Mouse (Mus musculus) mouse trophoblast stem cell (cell line): Measurements from ENCODE around the gene Dpy19l3.

Source experiments
- in situ Hi-C, 2 experiments: fragments of 300-500 bp; cut with MseI, MboI; formaldehyde crosslinking; loops; 2 replicates in 1 of 2; 3 replicates in 1 of 2; pipeline ENCODE4 v1.15.1; 2025

Dpy19l3 gene

DNA sequence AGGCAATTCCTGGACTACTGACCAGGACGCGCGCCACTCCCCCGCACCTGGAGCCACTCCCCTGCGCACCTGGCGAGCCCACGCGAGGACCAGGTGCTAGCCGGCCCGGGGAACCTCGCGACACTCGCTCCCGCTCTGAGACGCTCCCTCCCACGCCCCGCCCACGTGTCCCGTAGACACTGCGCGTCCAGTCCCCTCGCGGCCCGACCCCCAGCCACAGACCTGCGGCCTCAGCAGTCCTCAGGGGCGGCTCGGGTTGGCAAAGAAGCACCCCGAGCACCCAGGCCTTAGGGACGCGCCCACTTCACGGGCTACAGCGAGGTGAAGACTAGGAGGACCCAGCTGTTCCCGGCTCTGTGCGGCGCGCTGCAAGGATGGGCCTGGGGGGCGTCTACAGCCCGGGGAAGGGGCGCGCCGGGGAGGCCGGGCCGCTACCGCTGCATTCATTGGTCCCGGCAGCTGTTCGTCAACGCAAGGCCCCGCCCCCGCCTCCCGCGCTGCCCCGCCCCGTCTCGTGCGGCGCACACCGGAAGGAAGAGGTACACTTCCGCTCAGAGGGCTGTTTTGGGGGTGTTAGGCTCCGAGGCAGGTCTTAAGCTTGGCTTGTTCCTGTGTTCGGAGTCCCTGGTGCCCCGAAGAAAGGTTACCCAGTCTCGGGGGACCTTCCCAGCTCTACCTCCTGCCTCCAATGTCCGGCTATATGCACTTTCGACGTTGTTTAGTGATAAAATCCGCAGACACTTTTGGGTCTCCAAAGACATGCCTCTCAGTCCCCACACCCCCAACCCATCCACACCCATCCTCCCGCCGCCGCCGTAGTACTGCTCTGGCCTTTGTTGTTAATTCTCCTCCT is at the start of gene Dpy19l3:
Dpy19l3 (minus strand) TSS at position 422 of the 853 bp plus-strand sequence.
- in situ Hi-C loops: no loop called here

DNA sequence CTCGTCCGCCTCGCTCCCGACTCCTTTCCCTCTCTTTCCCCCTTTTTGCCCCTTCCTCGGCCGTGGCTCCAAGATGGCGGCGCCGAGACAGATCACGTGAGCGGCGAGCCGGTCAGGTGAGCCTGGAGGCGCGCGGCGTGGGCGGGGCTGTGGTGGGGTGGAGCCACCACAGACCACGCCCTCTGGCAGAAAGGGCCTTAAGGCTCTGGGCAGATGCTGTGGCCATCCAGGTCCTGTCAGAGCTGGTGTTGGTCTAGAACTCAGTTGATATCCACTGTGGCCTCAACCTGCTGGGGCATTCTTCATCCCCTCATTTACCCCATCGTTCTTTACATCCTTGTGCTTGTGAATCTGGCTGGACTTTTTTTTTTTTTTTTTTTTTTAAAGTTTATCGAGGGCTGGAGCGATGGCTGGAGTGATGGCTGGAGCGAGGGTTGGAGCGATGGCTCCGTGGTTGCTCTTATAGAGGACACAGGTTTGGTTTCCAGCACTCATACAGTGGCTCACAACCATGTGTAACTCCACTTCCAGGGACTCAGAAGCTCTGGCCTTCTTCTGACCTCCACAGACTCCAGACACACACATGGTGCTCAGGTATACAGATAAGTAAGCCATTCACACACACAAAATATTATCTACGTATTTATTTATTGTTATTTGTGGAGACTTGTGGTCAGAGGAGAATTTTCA is 48.8 kb upstream of the Dpy19l3 start, which contains the start of gene Zfp507:
Zfp507 (minus strand) TSS at position 98 of the 690 bp plus-strand sequence.
- in situ Hi-C loops: no loop called here

DNA sequence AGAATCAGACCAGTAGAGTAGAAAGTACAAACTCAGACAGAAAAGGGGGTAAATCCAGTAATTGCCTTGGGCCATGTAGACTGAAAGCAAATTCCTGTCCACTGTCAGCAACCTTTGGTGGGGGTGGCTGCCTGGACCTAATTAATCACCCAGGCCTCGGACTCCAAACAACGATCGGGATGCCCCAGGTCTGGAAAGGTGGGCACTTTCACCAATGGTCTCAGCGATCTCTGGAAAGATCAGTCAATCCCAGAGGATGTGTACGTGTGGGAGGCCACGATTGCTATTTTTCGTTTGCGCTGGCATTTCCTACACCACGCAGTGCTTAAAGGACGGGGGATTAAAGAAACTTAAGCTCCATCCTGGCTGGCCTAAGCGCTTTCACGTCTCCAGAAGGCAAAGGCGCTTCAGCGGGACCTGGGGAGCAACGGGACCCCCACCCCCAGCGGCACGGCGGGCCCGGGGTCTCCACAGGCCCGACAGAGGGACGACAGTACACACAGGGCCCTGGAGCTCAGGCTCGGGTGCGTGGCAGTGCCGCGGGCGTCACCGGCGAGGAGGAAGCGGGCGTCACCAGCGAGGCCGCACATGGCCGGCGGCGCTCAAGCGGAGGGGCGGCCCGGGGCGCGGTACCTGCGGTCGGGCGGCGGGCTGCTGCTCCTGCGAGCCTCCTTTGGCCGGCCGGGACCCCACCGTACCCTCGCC is 48.1 kb upstream of the Dpy19l3 start:
- in situ Hi-C loops: no loop called here

DNA sequence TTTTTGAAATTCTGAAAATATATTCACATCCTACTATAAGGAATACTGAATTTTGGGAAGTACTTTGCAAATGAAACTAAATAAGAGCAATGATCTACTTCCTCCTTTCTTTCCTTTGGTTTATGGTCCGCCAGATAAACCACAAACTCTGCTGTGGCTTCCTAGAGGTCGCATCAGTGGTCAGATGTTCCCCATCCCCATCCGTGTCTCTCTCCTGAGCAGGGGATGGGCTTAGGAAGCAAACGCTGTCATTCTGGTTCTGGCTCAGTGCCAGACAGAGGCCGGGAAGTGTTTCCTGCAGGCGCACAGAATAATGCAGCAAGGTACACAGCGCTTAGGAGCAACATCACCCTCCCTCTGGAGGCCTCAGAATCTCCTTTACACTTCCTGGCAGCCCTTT is 41.9 kb upstream of the Dpy19l3 start:
- in situ Hi-C loops: no loop called here

GRCm38 (mm10) chr7:35794145-35794664 is 40.0 kb upstream of the Dpy19l3 start:
- in situ Hi-C loops: no loop called here

DNA sequence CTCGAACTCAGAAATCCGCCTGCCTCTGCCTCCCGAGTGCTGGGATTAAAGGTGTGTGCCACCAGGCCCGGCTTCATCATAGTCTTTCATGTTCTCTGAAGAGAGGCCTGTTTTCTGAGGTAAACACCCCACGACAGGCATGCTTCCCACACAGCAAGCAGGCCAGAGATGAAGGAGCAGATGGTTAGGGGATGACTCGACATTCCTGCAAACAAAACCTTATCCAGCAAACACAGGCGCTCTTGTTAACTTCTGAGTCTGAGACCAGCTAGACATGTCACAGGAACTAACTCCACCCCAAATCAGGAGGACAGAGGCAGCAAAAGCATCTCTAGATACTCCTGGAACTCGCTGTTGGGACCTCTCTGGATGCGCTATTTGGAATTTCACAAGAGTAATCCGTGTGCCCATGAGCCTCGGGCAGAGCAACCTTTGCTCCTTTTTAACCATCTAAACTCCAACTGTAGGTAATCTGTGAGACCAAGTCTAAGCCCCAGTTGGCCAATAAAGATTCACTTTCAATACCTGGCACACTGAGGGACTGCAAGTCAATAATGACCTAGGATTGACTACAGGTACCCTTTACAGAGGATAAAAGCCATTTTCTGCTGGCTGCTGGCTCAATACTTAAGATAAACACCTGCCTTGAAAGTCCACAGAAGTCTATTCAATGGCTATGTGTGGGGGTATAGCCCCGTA is 38.0 kb upstream of the Dpy19l3 start:
- in situ Hi-C loops: no loop called here

GRCm38 (mm10) chr7:35790926-35791325 is 36.7 kb upstream of the Dpy19l3 start:
- in situ Hi-C loops: no loop called here

GRCm38 (mm10) chr7:35790201-35790600 is 35.9 kb upstream of the Dpy19l3 start:
- in situ Hi-C loops: no loop called here

GRCm38 (mm10) chr7:35785579-35785978 is 31.3 kb upstream of the Dpy19l3 start:
- in situ Hi-C loops: no loop called here

DNA sequence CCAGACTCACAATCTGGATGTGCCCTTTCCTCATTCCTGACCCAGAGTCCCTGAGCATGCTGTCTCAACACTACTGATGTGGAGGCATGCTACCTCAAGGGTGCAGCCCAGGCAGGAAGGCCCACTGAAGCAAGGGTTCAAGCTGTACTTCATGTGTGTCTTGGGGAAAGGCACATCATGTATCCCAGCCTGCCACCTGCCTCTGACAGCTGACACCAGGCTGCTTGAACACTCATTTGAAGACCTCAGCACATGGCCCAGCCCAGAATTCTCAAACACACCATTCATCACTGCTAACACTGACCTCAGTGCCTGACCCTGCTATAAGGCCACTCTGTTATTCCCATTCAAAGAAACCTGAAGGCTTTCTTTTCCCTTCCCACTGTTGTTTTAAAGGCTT is 28.0 kb upstream of the Dpy19l3 start:
- in situ Hi-C loops: no loop called here

GRCm38 (mm10) chr7:35774127-35774526 is 19.9 kb upstream of the Dpy19l3 start:
- in situ Hi-C loops: no loop called here

DNA sequence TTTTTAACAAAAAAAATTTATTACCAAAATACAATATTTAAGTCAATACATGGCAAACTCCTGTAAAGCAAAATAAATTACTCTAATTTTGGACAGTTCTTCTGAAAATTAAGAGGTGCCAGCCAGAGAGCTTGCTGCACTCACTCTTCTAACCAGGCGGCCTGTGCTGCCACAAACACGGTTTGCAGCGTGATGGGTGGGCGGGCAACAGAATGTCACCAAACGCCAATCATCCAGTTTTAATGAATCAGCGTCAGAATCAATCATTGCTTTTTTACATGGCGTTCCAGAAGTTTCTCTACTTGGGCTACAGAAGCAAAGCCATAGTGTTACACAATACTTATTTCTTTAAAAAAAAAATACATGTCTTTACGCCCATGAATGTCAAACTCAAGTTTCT is 18.1 kb upstream of the Dpy19l3 start:
- in situ Hi-C loops: no loop called here

- in situ Hi-C loops: no loop called here
These were observed 16.9 kb upstream of the Dpy19l3 start for GRCm38 (mm10) chr7:35771106-35771505.

- in situ Hi-C loops: no loop called here
These were observed 15.9 kb upstream of the Dpy19l3 start for GRCm38 (mm10) chr7:35770122-35770521.

- in situ Hi-C loops: no loop called here
These were observed 10.2 kb upstream of the Dpy19l3 start for GRCm38 (mm10) chr7:35764461-35764860.

GRCm38 (mm10) chr7:35761801-35762200 is 7.5 kb upstream of the Dpy19l3 start:
- in situ Hi-C loops: no loop called here

DNA sequence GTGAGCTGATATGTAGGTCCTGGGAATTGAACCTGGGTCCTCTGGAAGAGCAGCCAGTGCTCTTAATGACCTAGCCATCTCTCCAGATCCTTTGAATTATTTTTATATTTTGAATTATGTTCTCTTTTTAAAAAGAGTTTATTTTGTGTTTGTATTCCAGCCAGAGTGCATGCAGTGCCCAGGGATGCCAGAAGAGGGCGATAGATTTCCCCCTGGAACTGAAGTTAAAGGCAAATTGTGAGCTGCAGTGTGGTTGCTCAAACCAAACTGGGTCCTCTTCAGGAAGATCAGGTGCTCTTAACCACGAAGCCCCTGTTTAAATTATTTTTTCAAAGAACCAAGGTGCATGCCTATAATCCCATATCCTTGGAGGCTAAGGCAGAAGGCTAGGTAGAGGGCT is 5.3 kb upstream of the Dpy19l3 start:
- in situ Hi-C loops: loop anchor here in 1 of 2 experiments (5.0 kb wide), 1 partner anchor 98 kb away; no protein-coding TSS in a partner anchor

DNA sequence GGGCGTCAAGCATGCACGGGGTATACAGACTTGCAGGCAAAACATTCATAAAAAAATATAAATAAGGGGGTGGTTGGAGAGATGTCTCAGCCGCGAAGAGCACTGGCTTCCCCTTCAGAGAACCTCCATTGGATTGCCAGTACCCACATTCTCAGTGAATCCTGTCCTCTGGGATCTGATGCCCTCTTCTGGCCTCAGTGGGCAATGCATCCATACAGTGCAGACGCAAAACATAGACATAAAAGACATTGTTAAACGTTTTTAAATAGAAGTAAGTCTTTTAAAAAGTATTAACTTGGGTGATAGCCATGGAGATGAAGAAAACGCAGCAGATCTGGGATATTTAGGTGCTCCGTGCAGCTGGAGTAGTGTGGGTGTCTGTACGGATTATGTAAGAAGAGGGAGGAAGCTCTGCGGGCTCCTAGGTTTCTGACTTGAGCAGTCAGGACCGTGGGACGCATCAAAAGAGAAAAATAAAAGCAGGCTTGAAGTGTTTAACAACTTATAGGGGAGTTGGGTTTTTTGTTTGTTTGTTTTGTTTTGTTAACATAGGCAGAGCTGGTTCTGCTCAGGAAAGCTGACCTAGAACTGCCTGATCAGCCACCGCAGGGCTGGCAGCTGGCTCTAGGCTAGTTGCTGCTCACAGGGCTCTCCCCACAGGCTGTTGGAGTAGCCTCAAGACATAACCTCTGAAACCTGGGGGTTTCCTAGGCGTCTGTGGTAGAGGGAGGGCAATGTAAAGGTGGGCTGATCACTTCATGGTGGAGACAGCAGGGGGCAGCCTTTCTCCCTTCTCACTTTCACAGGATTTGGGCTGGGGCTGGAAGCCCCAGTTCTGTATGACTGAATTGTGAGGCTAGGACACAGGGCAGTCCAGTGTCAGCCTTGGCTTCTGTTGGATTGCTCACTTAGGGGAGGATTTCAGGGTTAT is 2.5 kb upstream of the Dpy19l3 start:
- in situ Hi-C loops: loop anchor here in 1 of 2 experiments (5.0 kb wide), 1 partner anchor 101 kb away; no protein-coding TSS in a partner anchor

- in situ Hi-C loops: loop anchor here in 1 of 2 experiments (5.0 kb wide), 1 partner anchor 102 kb away; no protein-coding TSS in a partner anchor
These were observed 573 bp upstream of the Dpy19l3 start for GRCm38 (mm10) chr7:35754886-35755168.

DNA sequence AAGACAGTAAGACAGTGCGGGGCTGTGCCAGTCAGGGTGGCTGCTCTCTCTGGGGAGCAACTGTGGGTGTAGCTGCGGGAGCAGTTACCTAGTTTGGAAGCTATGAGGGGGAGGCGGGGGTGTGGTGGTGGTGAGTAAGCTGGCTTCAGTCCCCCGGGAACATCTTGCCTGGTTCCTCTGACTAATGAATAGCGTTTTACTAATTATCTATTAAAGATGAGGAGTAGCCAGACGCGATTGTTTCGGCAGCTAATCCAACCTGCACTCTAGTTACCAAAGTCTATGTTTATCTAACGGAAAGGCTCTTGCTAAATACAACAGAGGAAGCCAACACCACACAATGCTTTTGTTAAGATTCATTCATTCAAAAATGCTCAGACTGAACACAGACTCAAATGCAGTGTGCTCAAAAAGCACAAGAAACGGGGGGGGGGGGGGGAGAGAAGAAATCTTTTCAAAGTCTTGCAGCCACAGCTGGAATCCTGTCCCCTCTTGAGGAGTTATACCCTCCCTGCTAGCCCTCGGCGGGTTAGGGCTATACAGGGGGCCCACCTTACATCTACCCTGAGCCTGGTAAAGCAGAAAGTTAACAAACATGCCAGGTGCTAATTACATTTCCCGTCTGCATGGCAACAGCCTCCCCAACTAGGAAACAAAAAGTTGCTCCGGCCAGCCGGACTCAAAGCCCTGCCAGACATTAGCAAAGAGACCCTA is 778 bp downstream of the Dpy19l3 start:
- in situ Hi-C loops: no loop called here
